Mouse (Mus musculus) heart, postnatal 10 days (tissue): ENCODE results near the gene Pimreg. TPM values are rescaled to one million over a fixed set of nuclear protein-coding genes. Genes with fewer than 3 reads are reported as not detected.

Experiments
- total RNA-seq, 2 experiments: library from RNA; stranded (reverse); gene quantifications; 2 replicates each; pipeline ENCODE4 v1.2.3; 2021

The Pimreg gene
- total RNA-seq, 2 experiments from 2014 or later, result 14.3 to 17.7 TPM

Other genes starting within 250 kb of the Pimreg start
- gene Aipl1, start 4.5 kb upstream of the Pimreg start, total RNA-seq, result under 1 TPM; 0.15 to 0.17 TPM
- 1 to 10 TPM; 1.3 to 2.1 TPM for gene Pitpnm3, start 93.7 kb downstream of the Pimreg start, total RNA-seq
- under 1 TPM; 0.25 to 0.26 TPM for gene Gm43951, start 164.8 kb downstream of the Pimreg start, total RNA-seq
- 1 to 10 TPM; 3.8 to 4.7 TPM for gene 4933427D14Rik, start 165.4 kb downstream of the Pimreg start, total RNA-seq
- 10 to 100 TPM; 48.7 to 51.9 TPM for gene Txndc17, start 165.5 kb downstream of the Pimreg start, total RNA-seq
- gene Med31, start 173.6 kb downstream of the Pimreg start, total RNA-seq, result 10 to 100 TPM; 10.5 to 10.6 TPM
- not detected for gene Slc13a5, start 225.2 kb downstream of the Pimreg start, total RNA-seq